Mouse (Mus musculus) midbrain, embryonic 15.5 days (tissue): ENCODE measurements at regions not wholly inside any gene's neighbourhood (a gene's known extent, or its start where the extent isn't known, plus 50 kb on each side); places are given as distances from the start of the nearest gene placed in this dataset.

ENCODE experiments used
- ATAC-seq: fragments of 200-750 bp; cut with Nextera tagmentation; replicated peaks from 2 replicates; pipeline ENCODE4 v1.8.0; 2017; ENCODE audit warnings: moderate TSS enrichment
- H3K27ac ChIP-seq: fragments of 300-500 bp; sonication (generic); 2 replicates; pipeline ENCODE4 v1.5.1; 2015; ENCODE audit warnings: mild to moderate bottlenecking, inconsistent platforms
- H3K27me3 ChIP-seq: fragments of 300-500 bp; sonication (generic); replicated peaks from 2 replicates; pipeline ENCODE4 v1.6.1; 2015; ENCODE audit warnings: inconsistent platforms
- H3K36me3 ChIP-seq: fragments of 300-500 bp; sonication (generic); replicated peaks from 2 replicates; pipeline ENCODE4 v1.6.1; 2015; ENCODE audit warnings: inconsistent platforms
- H3K4me1 ChIP-seq: fragments of 300-500 bp; sonication (generic); 2 replicates; pipeline ENCODE4 v1.6.1; 2015; ENCODE audit warnings: inconsistent platforms
- H3K4me2 ChIP-seq: fragments of 300-500 bp; sonication (generic); 2 replicates; pipeline ENCODE4 v1.6.1; 2015; ENCODE audit warnings: inconsistent platforms, mild to moderate bottlenecking, moderate library complexity
- H3K4me3 ChIP-seq: fragments of 300-500 bp; sonication (generic); 2 replicates; pipeline ENCODE4 v1.5.1; 2015; ENCODE audit warnings: mild to moderate bottlenecking, inconsistent platforms
- H3K9ac ChIP-seq: fragments of 300-500 bp; sonication (generic); 2 replicates; pipeline ENCODE4 v1.6.1; 2015; ENCODE audit warnings: mild to moderate bottlenecking, inconsistent platforms
- H3K9me3 ChIP-seq: fragments of 300-500 bp; sonication (generic); 2 replicates; pipeline ENCODE4 v1.6.1; 2016; ENCODE audit warnings: inconsistent platforms
- whole genome bisulfite sequencing: fragments of 180-500 bp; shearing (Covaris S2); methylation state at CpG from one replicate; pipeline ENCODE4 v1.1.7; 2015; ENCODE audit warnings: mixed read lengths; 5-methylcytosine and 5-hydroxymethylcytosine counted together

- Histone ChIP-seq H3K9me3 (no peaks in the 10 kb centered on the region), H3K4me2 (no peak overlapping the region), H3K27me3 (no peaks in the 10 kb centered on the region), H3K9ac (no peak overlapping the region), H3K36me3 (no peaks in the 10 kb centered on the region), H3K4me3 (no peak overlapping the region), H3K4me1 (no peaks in the 10 kb centered on the region), H3K27ac (no peak overlapping the region)
- WGBS = 66% methylated on average over 3 of the region's 3 CpGs
- ATAC-seq = peak; percentile 88
These were observed 718.9 kb upstream of the Isx start for GRCm38 (mm10) chr8:74153914-74154540.

DNA sequence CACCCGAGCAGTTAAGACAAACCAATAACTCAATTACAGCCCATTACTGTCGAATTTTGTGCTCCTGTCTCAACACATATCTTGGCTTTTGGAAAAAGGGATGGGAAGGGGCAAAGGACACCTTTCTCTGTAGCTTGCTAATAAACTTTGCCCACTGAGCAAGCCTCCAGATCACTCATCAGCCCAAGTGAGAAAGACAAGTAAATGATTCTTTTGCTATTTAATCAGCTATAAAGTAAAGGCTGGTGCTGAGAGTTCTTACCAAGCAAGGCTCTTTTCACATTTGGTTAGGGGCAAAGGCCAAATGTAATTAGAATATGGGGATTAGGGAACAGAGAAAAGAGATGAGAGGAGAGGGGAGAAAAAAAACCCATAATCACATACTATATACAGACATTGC lies 703.4 kb upstream of the Isx start:
- H3K4me1 ChIP-seq = no peaks in the 10 kb centered on the region
- WGBS = 41% methylated on average over 2 of the region's 2 CpGs
- H3K27ac ChIP-seq = no peak overlapping the region
- no peak for ATAC-seq
- no peaks in the 10 kb centered on the region for H3K36me3 ChIP-seq
- no peak overlapping the region for H3K4me2 ChIP-seq
- no peaks in the 10 kb centered on the region for H3K9me3 ChIP-seq
- no peak overlapping the region for H3K9ac ChIP-seq
- H3K4me3 ChIP-seq = no peak overlapping the region
- no peaks in the 10 kb centered on the region for H3K27me3 ChIP-seq

DNA sequence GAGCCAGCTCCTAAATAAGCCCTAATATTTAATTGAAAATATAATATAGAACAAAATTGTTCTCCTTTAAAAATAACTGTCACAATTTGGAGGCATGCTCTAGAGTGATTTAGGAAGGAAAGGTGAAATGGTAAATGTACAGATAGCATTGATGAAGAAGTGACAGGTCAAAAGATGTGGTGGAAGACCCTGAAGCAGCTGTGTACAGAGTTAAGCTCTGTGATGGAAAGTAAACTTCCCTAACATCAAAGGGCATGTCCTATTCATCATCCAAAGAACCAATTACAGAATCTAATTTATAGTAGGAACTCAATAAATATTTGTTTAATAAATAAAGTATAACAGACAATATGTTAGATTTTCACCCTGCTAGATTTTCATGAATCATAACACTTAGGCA lies 702.3 kb upstream of the Isx start:
- no peak overlapping the region for H3K4me3 ChIP-seq
- H3K4me1 ChIP-seq = no peaks in the 10 kb centered on the region
- H3K9me3 ChIP-seq = no peaks in the 10 kb centered on the region
- H3K36me3 ChIP-seq = no peaks in the 10 kb centered on the region
- ATAC-seq = no peak
- H3K27ac ChIP-seq = no peak overlapping the region
- no peak overlapping the region for H3K4me2 ChIP-seq
- no peaks in the 10 kb centered on the region for H3K27me3 ChIP-seq
- H3K9ac ChIP-seq = no peak overlapping the region

DNA sequence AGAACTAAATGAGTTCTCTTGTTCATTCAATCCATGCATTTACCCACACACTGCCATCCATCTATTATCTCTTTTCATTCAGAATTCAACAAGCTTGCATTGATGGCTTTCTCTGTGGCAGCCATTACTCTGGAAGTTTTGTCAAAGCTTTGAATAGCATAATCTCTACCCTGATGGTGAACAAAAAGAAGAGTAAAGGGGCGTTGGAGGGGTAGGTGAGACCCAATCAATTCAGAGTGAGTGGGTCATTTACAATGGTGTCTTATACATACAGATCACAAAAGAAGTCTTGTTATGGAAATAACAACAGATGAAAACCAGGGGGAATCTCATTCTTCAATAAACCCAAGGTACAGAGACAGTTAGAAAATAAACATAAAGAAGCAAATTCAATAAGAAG lies 701.9 kb upstream of the Isx start:
- whole genome bisulfite sequencing = 3% methylated on average over 1 of the region's 1 CpGs

GRCm38 (mm10) chr8:74204601-74205000 lies 668.4 kb upstream of the Isx start:
- Histone ChIP-seq H3K27ac (no peak overlapping the region), H3K4me3 (no peak overlapping the region), H3K27me3 (no peaks in the 10 kb centered on the region), H3K4me2 (no peak overlapping the region), H3K9me3 (no peaks in the 10 kb centered on the region), H3K36me3 (no peaks in the 10 kb centered on the region), H3K4me1 (no peaks in the 10 kb centered on the region), H3K9ac (no peak overlapping the region)
- no peak; the same call in 1 of the 2 replicates for ATAC-seq

More for the DNA sequence above, 701.9 kb upstream of the Isx start:
- no peak for ATAC-seq
- no peaks in the 10 kb centered on the region for H3K27me3 ChIP-seq
- no peak overlapping the region for H3K4me3 ChIP-seq
- no peaks in the 10 kb centered on the region for H3K4me1 ChIP-seq
- no peak overlapping the region for H3K4me2 ChIP-seq
- H3K36me3 ChIP-seq = no peaks in the 10 kb centered on the region
- H3K9ac ChIP-seq = no peak overlapping the region
- no peaks in the 10 kb centered on the region for H3K9me3 ChIP-seq
- H3K27ac ChIP-seq = no peak overlapping the region

GRCm38 (mm10) chr8:74208292-74208691 lies 664.7 kb upstream of the Isx start:
- Histone ChIP-seq H3K36me3 (no peaks in the 10 kb centered on the region), H3K27me3 (no peaks in the 10 kb centered on the region), H3K9ac (no peak overlapping the region), H3K4me2 (no peak overlapping the region), H3K27ac (no peak overlapping the region), H3K4me1 (no peaks in the 10 kb centered on the region), H3K4me3 (no peak overlapping the region), H3K9me3 (no peaks in the 10 kb centered on the region)
- 79% methylated on average over 5 of the region's 5 CpGs for WGBS
- ATAC-seq = no peak

- no peaks in the 10 kb centered on the region for H3K27me3 ChIP-seq
- no peak overlapping the region for H3K4me3 ChIP-seq
- H3K36me3 ChIP-seq = no peaks in the 10 kb centered on the region
- H3K27ac ChIP-seq = no peak overlapping the region
- 57% methylated on average over 1 of the region's 1 CpGs for WGBS
- no peak for ATAC-seq
- H3K4me2 ChIP-seq = no peak overlapping the region
- no peaks in the 10 kb centered on the region for H3K9me3 ChIP-seq
- H3K4me1 ChIP-seq = no peaks in the 10 kb centered on the region
- no peak overlapping the region for H3K9ac ChIP-seq
These were observed 656.2 kb upstream of the Isx start for GRCm38 (mm10) chr8:74216776-74217175.
